ENCODE assay signal across 8 mouse cellular contexts in genomic region chr1:92696848-92697247, GRCm38 (mm10). TPM values are rescaled to one million over a fixed set of nuclear protein-coding genes. Genes with fewer than 3 reads are reported as not detected.
DNase-seq lines count a peak whose midpoint lies in the region; ATAC-seq lines count a peak whose summit lies in the region.

No protein-coding gene starts in this region.

- peak; percentile 88 for DNase-seq in ES-CJ7 (ENCODE audit: low read depth, low spot score)
- peak; percentile 91 for DNase-seq in adrenal gland, postnatal 10 days
- DNase-seq in embryo, embryonic 11 days, result peak; percentile 84
- DNase-seq in layer of hippocampus, postnatal 14 days (ENCODE audit: low spot score in 2 of 2), result peak; percentile 71 to 75
- peak; percentile 77 for DNase-seq in right cerebral cortex, postnatal 4 days
- DNase-seq in yolk sac, embryonic 10.5 days (ENCODE audit: low spot score), result peak; percentile 28

- peak; percentile 73 for ATAC-seq in granulocyte monocyte progenitor cell, adult 5-6 weeks (replicated peaks; ENCODE audit: poor library complexity, severe bottlenecking)
- peak; percentile 90 for ATAC-seq in megakaryocyte, adult 5-6 weeks (ENCODE audit: poor library complexity, severe bottlenecking)

RNA-seq across cellular contexts. Expression of gene Otos, which starts 48.2 kb away (rescaled TPM):
- not detected for total RNA-seq in adrenal gland, postnatal 10 days (2021)
- 5.3 and 7.2 TPM in 2 replicates for total RNA-seq in granulocyte monocyte progenitor cell, adult 5-6 weeks (2014; fragmentation: Nextera tagmentation)
- 2.5 TPM in 1 of 2 replicates, not detected in the other for total RNA-seq in granulocyte monocyte progenitor cell, adult 5-6 weeks (2017)
- total RNA-seq in layer of hippocampus, postnatal 14 days (2021), result 1 to 10 TPM in 1 of 2 experiments, under 1 TPM in 1; 0.60 to 1.0 TPM
- 0.85 and 2.8 TPM in 2 replicates for total RNA-seq in megakaryocyte, adult 5-6 weeks (2015)
- 0.53 and 1.8 TPM in 2 replicates for total RNA-seq in megakaryocyte, adult 5-6 weeks (2017)

RNA-seq across cellular contexts. Expression of gene Cops9, which starts 55.1 kb away (rescaled TPM):
- total RNA-seq in adrenal gland, postnatal 10 days (2021), result 100 to 1,000 TPM; 259 to 260 TPM
- total RNA-seq in granulocyte monocyte progenitor cell, adult 5-6 weeks (2014; fragmentation: Nextera tagmentation), result 215 and 239 TPM in 2 replicates
- total RNA-seq in granulocyte monocyte progenitor cell, adult 5-6 weeks (2017), result 141 and 144 TPM in 2 replicates
- 100 to 1,000 TPM; 315 to 327 TPM for total RNA-seq in layer of hippocampus, postnatal 14 days (2021)
- 178 and 190 TPM in 2 replicates for total RNA-seq in megakaryocyte, adult 5-6 weeks (2015)
- 166 and 180 TPM in 2 replicates for total RNA-seq in megakaryocyte, adult 5-6 weeks (2017)

Comparison
In these comparisons a context has a peak if more than half of its experiments do, and no peak if none do; other contexts are left out.
1. Peak in every context shown above with its lines: DNase-seq and ATAC-seq.
2. DNase-seq: peak in every context shown above with its lines; median percentile 91 in adrenal gland, postnatal 10 days; 88 in ES-CJ7; 84 in embryo, embryonic 11 days; 77 in right cerebral cortex, postnatal 4 days; 73 in layer of hippocampus, postnatal 14 days; 28 in yolk sac, embryonic 10.5 days.